8 mouse cellular contexts compared by ENCODE assay signal in the genomic region with DNA sequence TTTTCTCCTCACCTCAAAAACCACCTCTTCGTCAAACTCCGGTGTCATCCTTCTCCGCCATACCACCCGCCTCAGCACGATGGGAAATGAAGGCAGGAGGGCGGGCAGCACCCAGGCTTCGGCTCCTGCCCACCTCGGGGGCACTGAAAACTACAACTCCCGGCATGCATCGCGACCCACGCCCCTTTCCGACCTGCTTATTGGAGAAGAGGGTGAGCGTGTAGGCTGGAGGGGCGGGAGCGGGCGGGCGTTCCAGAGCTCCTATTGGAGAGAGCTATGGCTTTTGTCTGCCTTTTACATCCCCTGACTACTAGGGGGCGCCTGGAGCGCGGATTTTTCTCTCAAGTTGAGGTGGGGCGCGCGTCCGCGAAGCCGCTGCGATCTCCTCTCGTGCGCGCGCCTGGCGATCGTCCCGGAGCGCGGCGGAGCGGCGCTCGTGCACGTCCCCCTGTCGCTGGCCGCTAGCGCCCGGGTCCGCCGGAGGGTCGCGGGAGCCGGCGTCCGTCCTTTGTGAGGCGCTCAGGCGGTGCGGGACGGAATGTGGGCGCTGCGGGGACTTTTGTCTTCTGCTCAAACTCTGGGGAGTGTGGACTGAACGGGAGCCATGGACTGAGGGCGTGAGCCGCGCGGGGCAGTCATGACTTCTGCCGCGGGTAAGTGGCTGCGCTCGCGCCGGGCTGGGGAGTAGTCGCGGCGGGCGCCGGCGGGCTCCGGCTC. TPM values are rescaled to one million over a fixed set of nuclear protein-coding genes. Genes with fewer than 3 reads are reported as not detected.
DNase-seq lines count a peak whose midpoint lies in the region; ATAC-seq and TF ChIP-seq lines count a peak whose summit lies in the region.

A gene (minus strand): TSS at position 160 of the 717 bp plus-strand sequence.
A gene (plus strand): TSS at position 344 of the 717 bp plus-strand sequence.

- peak within 1 kb of the TSS; percentile 82 for H3K9ac ChIP-seq in lung, postnatal 0 days (replicated peaks; ENCODE audit: low read depth)

- H3K4me2 ChIP-seq in lung, postnatal 0 days (replicated peaks; ENCODE audit: low read depth, low read length), result peak within 1 kb of the TSS; percentile 73

- peak within 1 kb of the TSS; percentile 96 for H3K27ac ChIP-seq in hindbrain, embryonic 10.5 days
- peak within 1 kb of the TSS; percentile 74 for H3K27ac ChIP-seq in lung, postnatal 0 days (ENCODE audit: low read length)

- peak within 1 kb of the TSS; percentile 88 for H3K4me3 ChIP-seq in hindbrain, embryonic 10.5 days
- peak within 1 kb of the TSS; percentile 90 for H3K4me3 ChIP-seq in lung, postnatal 0 days (ENCODE audit: low read depth, low read length)

- peaks cover 7% of the 10 kb centered on the region for H3K36me3 ChIP-seq in hindbrain, embryonic 10.5 days
- H3K36me3 ChIP-seq in lung, postnatal 0 days (ENCODE audit: insufficient read depth, low read length), result no peaks in the 10 kb centered on the region

- TF ChIP-seq EP300 in lung, postnatal 0 days (IDR thresholded peaks at IDR 0.05), result no peak

- no peaks in the 10 kb centered on the region for H3K9me3 ChIP-seq in hindbrain, embryonic 10.5 days
- no peaks in the 10 kb centered on the region for H3K9me3 ChIP-seq in lung, postnatal 0 days (ENCODE audit: low read length)

- H3K27me3 ChIP-seq in hindbrain, embryonic 10.5 days (ENCODE audit: insufficient read depth, poor library complexity, severe bottlenecking), result no peaks in the 10 kb centered on the region
- H3K27me3 ChIP-seq in lung, postnatal 0 days (replicated peaks; ENCODE audit: insufficient read depth, low read length), result no peaks in the 10 kb centered on the region

- peak; percentile 77 for TF ChIP-seq CTCF in lung, postnatal 0 days (IDR thresholded peaks at IDR 0.05)

- H3K4me1 ChIP-seq in hindbrain, embryonic 10.5 days (replicated peaks), result peaks cover 44% of the 10 kb centered on the region
- peaks cover 8% of the 10 kb centered on the region for H3K4me1 ChIP-seq in lung, postnatal 0 days (ENCODE audit: insufficient read depth, low read depth, low read length)

- peak; percentile 99 for DNase-seq in MN1 (ENCODE audit: low spot score)
- peak; percentile 99 for DNase-seq in cerebellum, adult 9-10 months
- peak; percentile 99 for DNase-seq in hindbrain, embryonic 10.5 days (ENCODE audit: low spot score)
- DNase-seq in layer of hippocampus, adult 9-11 months, result peak; percentile 99
- peak; percentile 99 for DNase-seq in lung, postnatal 0 days (ENCODE audit: low spot score)
- DNase-seq in ovary, postnatal 14 days (ENCODE audit: low spot score), result peak; percentile 95
- peak; percentile 100 for DNase-seq in thymus, postnatal 14 days

- peak; percentile 97 for ATAC-seq in frontal cortex, adult (ENCODE audit: low TSS enrichment)
- peak; percentile 98 for ATAC-seq in lung, postnatal 0 days

- under 1% methylated on average over 77 of the region's 77 CpGs for WGBS in hindbrain, embryonic 10.5 days
- WGBS in lung, postnatal 0 days, result under 1% methylated on average over 62 of the region's 77 CpGs

RNA-seq across cellular contexts. Expression of the first gene that starts in this region (rescaled TPM):
- polyA plus RNA-seq in hindbrain, embryonic 10.5 days (2016; fragmentation: Nextera tagmentation; extraction: Ambion mirVana), result 30.6 and 35.6 TPM in 2 replicates
- polyA plus RNA-seq in lung, postnatal 0 days (2015; fragmentation: Nextera tagmentation; extraction: Ambion mirVana), result 14.3 and 17.7 TPM in 2 replicates

RNA-seq across cellular contexts. Expression of the second gene that starts in this region (rescaled TPM):
- 4.2 and 4.7 TPM in 2 replicates for polyA plus RNA-seq in hindbrain, embryonic 10.5 days (2016; fragmentation: Nextera tagmentation; extraction: Ambion mirVana)
- polyA plus RNA-seq in lung, postnatal 0 days (2015; fragmentation: Nextera tagmentation; extraction: Ambion mirVana), result 3.2 and 4.1 TPM in 2 replicates

Comparison
In these comparisons a context has a peak if more than half of its experiments do, and no peak if none do; other contexts are left out.
1. Peak in every context shown above with its lines: DNase-seq, ATAC-seq, H3K4me3 ChIP-seq and H3K27ac ChIP-seq.